Mouse (Mus musculus) adrenal gland, adult 8-10 months (tissue): ENCODE measurements around the gene Rgs3. TPM values are rescaled to one million over a fixed set of nuclear protein-coding genes. Genes with fewer than 3 reads are reported as not detected.
"Not testable (repeated sequence)": the region's sequence is repeated elsewhere in the genome, so short reads cannot be mapped to it uniquely, and the experiment has no call there.

Experiments used
- DNase-seq: peaks from one replicate; pipeline ENCODE4 v3.0.0; 2022
- total RNA-seq, 4 experiments: library from RNA; stranded (reverse); gene quantifications; 2 replicates each; pipeline ENCODE4 v1.2.4; 2022

Gene Rgs3
- total RNA-seq, 4 experiments from 2014 or later = 30.0 to 44.5 (median 38.0) TPM

DNA sequence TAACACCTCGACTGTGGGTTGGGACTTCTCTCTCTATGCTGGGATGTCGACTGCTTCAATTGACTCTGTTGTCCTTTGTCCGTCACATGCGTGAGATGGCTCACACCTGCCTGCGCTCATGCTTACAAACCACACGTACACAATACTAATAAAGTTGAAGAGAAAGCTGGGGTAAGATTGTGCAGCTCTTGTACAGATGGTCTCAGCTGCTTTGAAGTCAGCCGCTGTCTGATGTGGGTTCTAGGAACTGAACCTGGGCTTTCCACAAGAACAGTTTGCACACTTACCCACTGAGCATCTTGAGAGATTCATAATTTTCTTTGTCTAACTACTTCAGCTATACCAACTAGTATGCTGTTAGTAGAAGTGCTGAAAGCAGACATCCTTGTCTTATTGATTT, 7.7 kb upstream of the Rgs3 start:
- DNase-seq = no peak

GRCm38 (mm10) chr4:62557436-62557835, 2.2 kb upstream of the Rgs3 start:
- no peak for DNase-seq

- peak; percentile 48 for DNase-seq
Measured at GRCm38 (mm10) chr4:62560963-62561629, 1.4 kb downstream of the Rgs3 start.

DNA sequence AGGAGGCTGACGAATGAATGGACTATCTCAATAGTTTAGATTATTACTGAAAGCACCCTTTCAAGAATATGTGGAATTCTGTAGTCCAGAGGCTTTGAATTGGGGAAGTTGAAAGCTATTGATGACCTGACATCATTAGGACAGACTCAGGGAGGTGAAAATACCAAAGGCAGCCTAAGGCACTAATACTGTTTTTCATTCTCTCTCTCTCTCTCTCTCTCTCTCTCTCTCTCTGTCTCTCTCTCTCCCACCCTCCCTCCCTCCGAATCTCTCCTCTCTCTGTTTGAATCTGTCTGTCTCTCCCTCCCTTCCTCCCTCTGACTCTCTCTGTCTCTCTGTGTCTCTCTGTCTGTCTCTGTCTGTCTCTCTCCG, 2.0 kb downstream of the Rgs3 start:
- DNase-seq = no peak

- DNase-seq = no peak
Measured at GRCm38 (mm10) chr4:62562006-62562405, 2.4 kb downstream of the Rgs3 start.

GRCm38 (mm10) chr4:62566530-62566929, 6.9 kb downstream of the Rgs3 start:
- DNase-seq = no peak

- no peak for DNase-seq
Measured at GRCm38 (mm10) chr4:62567696-62568095, 8.0 kb downstream of the Rgs3 start.

GRCm38 (mm10) chr4:62568359-62568758, 8.7 kb downstream of the Rgs3 start:
- no peak for DNase-seq

DNA sequence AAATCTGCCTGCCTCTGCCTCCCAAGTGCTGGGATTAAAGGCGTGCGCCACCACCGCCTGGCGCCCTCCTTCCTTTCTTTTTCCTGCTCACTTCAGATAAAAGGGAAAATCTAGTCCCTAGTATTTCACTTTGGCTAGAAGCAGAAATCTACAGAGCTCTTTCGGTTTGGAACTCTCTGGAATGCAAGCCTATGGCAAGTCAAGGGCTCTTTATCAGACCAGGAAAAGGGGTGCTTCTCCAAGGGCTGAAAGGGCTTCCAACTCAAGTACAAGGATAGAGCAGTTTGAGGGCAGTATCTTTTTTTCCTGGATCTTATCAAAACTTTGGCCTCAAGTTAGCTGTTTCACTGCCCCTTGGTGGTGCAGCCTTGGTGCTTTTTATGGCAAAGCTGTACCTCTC, 10.0 kb downstream of the Rgs3 start:
- DNase-seq = no peak

GRCm38 (mm10) chr4:62570029-62570428, 10.4 kb downstream of the Rgs3 start:
- DNase-seq = no peak

GRCm38 (mm10) chr4:62582365-62583264, 23.0 kb downstream of the Rgs3 start:
- no peak for DNase-seq

GRCm38 (mm10) chr4:62583265-62584092, 23.8 kb downstream of the Rgs3 start:
- DNase-seq = no peak

- DNase-seq = no peak
Measured at GRCm38 (mm10) chr4:62587067-62587466, 27.4 kb downstream of the Rgs3 start.

DNA sequence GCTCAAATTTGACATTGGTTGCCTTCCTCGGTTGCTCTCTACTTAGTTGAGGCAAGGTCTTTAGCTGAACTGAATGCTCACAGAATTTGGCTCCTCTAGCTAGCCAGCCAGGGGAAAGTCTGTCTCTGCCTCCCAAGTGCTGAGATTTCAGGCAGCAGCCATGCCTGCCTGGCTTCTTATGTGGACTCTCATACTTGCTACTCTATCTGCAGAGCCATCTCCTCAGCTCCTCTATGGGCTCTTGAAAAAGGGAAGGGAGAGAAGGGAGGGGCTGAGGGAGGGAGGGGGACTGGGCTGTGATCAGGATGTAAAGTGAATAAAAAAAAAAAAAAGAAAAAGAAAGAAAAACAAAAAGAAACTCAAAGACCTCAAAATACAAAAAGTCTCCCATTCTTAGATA, 31.2 kb downstream of the Rgs3 start:
- no peak for DNase-seq

DNA sequence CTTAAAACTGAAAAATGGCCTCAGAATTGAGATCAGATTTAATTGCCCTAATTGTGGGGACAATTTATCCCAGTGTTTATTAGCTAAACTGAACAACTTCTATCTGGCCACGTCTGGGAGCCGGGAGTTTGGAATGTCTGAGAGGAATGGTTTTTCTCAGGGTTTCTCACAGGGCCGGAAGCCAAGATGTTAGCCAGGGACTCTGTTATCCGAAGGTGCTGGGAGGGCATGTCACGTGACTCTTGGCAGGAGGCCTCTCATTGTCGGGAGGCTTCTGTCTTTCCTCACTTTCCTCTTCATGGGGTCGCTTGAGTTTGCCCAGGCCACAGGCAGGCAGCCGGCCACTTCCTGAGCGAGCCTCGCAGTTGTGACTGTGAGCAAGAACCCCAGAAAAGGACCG, 31.7 kb downstream of the Rgs3 start:
- no peak for DNase-seq

GRCm38 (mm10) chr4:62593546-62594240, 34.0 kb downstream of the Rgs3 start:
- DNase-seq = not testable (repeated sequence)

DNA sequence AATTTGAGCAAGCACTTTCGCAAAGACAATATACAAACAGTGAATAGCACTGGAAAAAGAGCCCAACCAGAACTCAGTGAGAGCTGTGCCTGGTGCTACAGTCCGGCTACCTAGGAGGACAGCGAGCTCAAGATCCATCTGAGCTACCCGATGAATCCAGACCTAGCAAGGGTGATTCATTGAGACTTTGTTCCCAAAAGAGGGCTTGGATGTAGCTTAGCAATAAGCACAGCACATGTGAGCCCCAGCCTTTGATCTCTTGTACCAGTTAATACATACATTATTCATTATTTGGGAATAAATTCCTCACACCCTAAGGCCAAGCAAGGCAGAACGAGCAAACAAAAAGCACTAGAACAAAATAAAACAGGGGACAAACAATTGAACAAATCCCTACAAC, 34.8 kb downstream of the Rgs3 start:
- DNase-seq = no peak

DNA sequence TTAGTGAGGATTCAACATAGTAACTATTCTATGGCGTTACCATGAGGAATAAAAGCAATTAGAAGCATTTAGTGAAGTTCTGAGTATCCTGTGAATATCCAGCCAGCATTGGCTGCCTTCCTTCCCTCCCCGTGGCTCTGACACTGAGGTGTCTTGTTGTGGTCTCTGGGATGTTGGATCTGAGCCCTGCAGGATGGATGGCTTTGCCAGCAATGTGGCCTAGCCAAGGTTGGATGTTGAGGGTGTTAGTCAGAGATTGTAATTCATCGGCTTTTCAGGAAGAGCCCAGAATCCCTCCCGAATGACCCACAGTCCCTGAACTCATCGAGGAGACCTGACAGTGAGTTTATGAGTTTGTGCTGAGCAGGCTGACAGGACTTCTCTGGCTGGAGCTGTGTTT, 36.4 kb downstream of the Rgs3 start:
- peak; percentile 86 for DNase-seq

DNA sequence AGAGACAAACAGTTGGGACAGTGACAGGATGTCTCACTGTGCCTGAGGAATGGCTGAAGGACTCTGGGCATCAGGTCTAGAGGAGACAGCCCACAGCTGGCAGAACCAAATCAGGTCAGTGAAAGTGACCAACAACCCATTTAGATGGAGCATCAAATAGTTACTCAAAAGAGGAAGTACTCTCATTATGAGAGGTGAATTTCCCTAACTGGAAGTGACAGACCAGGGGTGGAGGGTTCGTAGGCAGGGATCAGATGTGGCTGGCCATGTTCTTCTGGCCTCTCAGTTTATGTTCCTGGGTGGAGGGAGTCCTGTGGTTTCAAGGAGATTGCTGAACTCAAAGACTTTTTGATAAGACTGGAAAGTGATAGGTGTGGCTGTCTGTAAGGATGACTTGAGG, 40.9 kb downstream of the Rgs3 start:
- DNase-seq = no peak

GRCm38 (mm10) chr4:62603607-62604006, 44.0 kb downstream of the Rgs3 start:
- DNase-seq = no peak

- no peak for DNase-seq
Measured at GRCm38 (mm10) chr4:62604094-62604493, 44.4 kb downstream of the Rgs3 start.

GRCm38 (mm10) chr4:62605856-62606541, 46.4 kb downstream of the Rgs3 start:
- DNase-seq = no peak
